Mouse (Mus musculus): ENCODE results near the gene Lingo2.

DNA sequence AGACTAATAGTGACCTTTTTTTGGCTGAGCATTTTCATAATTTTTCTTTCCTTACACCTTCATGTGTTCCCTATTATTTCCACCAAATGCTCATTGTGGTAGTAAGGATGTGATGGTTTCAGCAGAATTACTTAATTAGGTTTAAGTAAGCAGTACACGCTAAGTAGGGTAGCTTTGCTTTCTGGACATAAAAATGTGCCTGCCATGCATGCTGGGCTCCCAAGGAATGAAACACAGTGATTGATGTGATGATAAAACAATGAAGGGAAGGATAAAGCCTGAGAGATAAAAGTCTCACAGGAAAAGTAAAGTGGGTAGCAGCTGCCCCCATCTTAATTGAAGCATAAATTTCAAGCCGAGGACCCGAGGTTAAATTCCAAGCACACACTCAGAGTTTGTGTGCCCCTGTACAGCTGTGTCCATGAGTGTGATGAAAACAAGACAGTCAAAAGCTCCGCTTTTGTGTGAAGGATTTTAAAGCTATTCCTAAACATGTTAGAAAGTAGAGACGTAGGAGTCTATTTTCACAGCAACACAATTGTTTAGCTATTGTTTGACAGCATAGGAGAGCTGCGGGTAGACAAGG is 898.7 kb downstream of the Lingo2 start:
- TF ChIP-seq POLR2A (IDR thresholded peaks at IDR 0.05; ENCODE audit: borderline replicate concordance, extremely low read depth, insufficient read depth, insufficient read length, poor library complexity, severe bottlenecking) = no peak
- no peak for TF ChIP-seq CTCF (IDR thresholded peaks at IDR 0.05; ENCODE audit: borderline replicate concordance, extremely low read depth, insufficient read depth, insufficient read length)
